ENCODE assay signal across 24 mouse cellular contexts in genomic region chr8:114941096-114941495, GRCm38 (mm10).
DNase-seq lines count a peak whose midpoint lies in the region; ATAC-seq and TF ChIP-seq lines count a peak whose summit lies in the region.
"Had no signal": no experiment of that assay in that cellular context is flagged by ENCODE, and none has a peak within 500 bp of the region (broad histone marks: within the 10 kb centered on the region; RNA-seq: fewer than 3 reads in every experiment).

No protein-coding gene starts in this region.

- no peak for TF ChIP-seq POLR2A in brain, embryonic 14.5 days (IDR thresholded peaks at IDR 0.05; ENCODE audit: borderline replicate concordance, extremely low read depth, insufficient read depth, insufficient read length, poor library complexity, severe bottlenecking)

- no peaks in the 10 kb centered on the region for H3K9me3 ChIP-seq in forebrain, postnatal 0 days (ENCODE audit: low read length)
- H3K9me3 ChIP-seq in forebrain, embryonic 12.5 days: no peaks in the 10 kb centered on the region
- H3K9me3 ChIP-seq: embryonic facial prominence, embryonic 12.5 days; embryonic facial prominence, embryonic 15.5 days; hindbrain, embryonic 13.5 days; intestine, embryonic 15.5 days; kidney, embryonic 15.5 days had no signal

- peak; percentile 48 to 56 for DNase-seq in cerebellum, postnatal 10 days
- DNase-seq in cerebellum, adult 8-10 months: no peak
- peak; percentile 77 for DNase-seq in forebrain, postnatal 0 days
- DNase-seq in brain, embryonic 14.5 days (ENCODE audit: low read depth): peak; percentile 79
- no peak for DNase-seq in adrenal gland, postnatal 14 days
- DNase-seq: adrenal gland, postnatal 10 days; B cell, adult 2 months; cerebellum, adult 11-12 months; gastrocnemius, adult 2 months; gastrocnemius, postnatal 14 days; heart, adult 11 months; kidney, adult 11 months; kidney, adult 8-10 months had no signal

- no peaks in the 10 kb centered on the region for H3K36me3 ChIP-seq in forebrain, postnatal 0 days (ENCODE audit: insufficient read depth)
- no peaks in the 10 kb centered on the region for H3K36me3 ChIP-seq in forebrain, embryonic 12.5 days (replicated peaks)
- H3K36me3 ChIP-seq: embryonic facial prominence, embryonic 12.5 days; embryonic facial prominence, embryonic 15.5 days; G1E; hindbrain, embryonic 13.5 days; intestine, embryonic 15.5 days; kidney, embryonic 15.5 days had no signal

- H3K4me1 ChIP-seq in forebrain, postnatal 0 days (ENCODE audit: insufficient read depth): peaks cover 6% of the 10 kb centered on the region; the same call in 1 of the 2 replicates
- peaks cover 20% of the 10 kb centered on the region for H3K4me1 ChIP-seq in forebrain, embryonic 12.5 days
- H3K4me1 ChIP-seq: embryonic facial prominence, embryonic 12.5 days; intestine, embryonic 15.5 days had no signal

- no peak overlapping the region for H3K9ac ChIP-seq in forebrain, postnatal 0 days
- H3K9ac ChIP-seq in forebrain, embryonic 12.5 days: no peak overlapping the region
- H3K9ac ChIP-seq: embryonic facial prominence, embryonic 12.5 days; embryonic facial prominence, embryonic 15.5 days; hindbrain, embryonic 13.5 days; intestine, embryonic 15.5 days; kidney, embryonic 15.5 days had no signal

- H3K27me3 ChIP-seq in forebrain, postnatal 0 days (ENCODE audit: insufficient read depth, low read length): peaks cover 9% of the 10 kb centered on the region; the same call in 1 of the 2 replicates
- H3K27me3 ChIP-seq in forebrain, embryonic 12.5 days: peaks cover 48% of the 10 kb centered on the region
- H3K27me3 ChIP-seq: CH12.LX; embryonic facial prominence, embryonic 12.5 days; intestine, embryonic 15.5 days; kidney, embryonic 15.5 days; Patski had no signal

- WGBS in forebrain, postnatal 0 days: 66% methylated on average over 5 of the region's 5 CpGs
- 96% methylated on average over 5 of the region's 5 CpGs for WGBS in forebrain, embryonic 12.5 days

- H3K4me2 ChIP-seq in forebrain, postnatal 0 days (ENCODE audit: low read depth): no peak overlapping the region
- H3K4me2 ChIP-seq in forebrain, embryonic 12.5 days: no peak overlapping the region
- H3K4me2 ChIP-seq: embryonic facial prominence, embryonic 12.5 days; embryonic facial prominence, embryonic 15.5 days; heart, embryonic 11.5 days; hindbrain, embryonic 13.5 days; intestine, embryonic 15.5 days; kidney, embryonic 15.5 days had no signal

- peak; percentile 20; the same call in 1 of the 2 replicates for ATAC-seq in forebrain, postnatal 0 days
- ATAC-seq in forebrain, embryonic 12.5 days (ENCODE audit: low FRiP score): no peak
- ATAC-seq: hindbrain, embryonic 16.5 days; intestine, embryonic 15.5 days; Patski had no signal

- no peak overlapping the region for H3K4me3 ChIP-seq in forebrain, postnatal 0 days (ENCODE audit: low read depth, low read length)
- H3K4me3 ChIP-seq in forebrain, embryonic 12.5 days (replicated peaks): no peak overlapping the region
- H3K4me3 ChIP-seq: embryonic facial prominence, embryonic 12.5 days; embryonic facial prominence, embryonic 15.5 days; gastrocnemius, adult 2 months; hindbrain, embryonic 13.5 days; intestine, embryonic 15.5 days; kidney, embryonic 15.5 days had no signal

- TF ChIP-seq CTCF in forebrain, postnatal 0 days (IDR thresholded peaks at IDR 0.05; ENCODE audit: low read depth): no peak
- TF ChIP-seq CTCF in brain, embryonic 14.5 days (IDR thresholded peaks at IDR 0.05; ENCODE audit: borderline replicate concordance, extremely low read depth, insufficient read depth, insufficient read length): no peak

- no peak overlapping the region for H3K27ac ChIP-seq in forebrain, postnatal 0 days (ENCODE audit: low read depth, low read length)
- no peak overlapping the region for H3K27ac ChIP-seq in forebrain, embryonic 12.5 days
- H3K27ac ChIP-seq: embryonic facial prominence, embryonic 12.5 days; embryonic facial prominence, embryonic 15.5 days; gastrocnemius, adult 2 months; hindbrain, embryonic 13.5 days; intestine, embryonic 15.5 days; kidney, embryonic 15.5 days had no signal

Comparison
In these comparisons a context has a peak if more than half of its experiments do, and no peak if none do; other contexts are left out.
1. DNase-seq: peak in cerebellum, postnatal 10 days (2 of 2), forebrain, postnatal 0 days (single experiment) and brain, embryonic 14.5 days (single experiment); none in cerebellum, adult 8-10 months (single experiment) and adrenal gland, postnatal 14 days (single experiment).